Mouse (Mus musculus) small intestine, adult 2 months (tissue): Measurements from ENCODE around the gene Mroh2a.

Experiments used
- CTCF ChIP-seq: fragments of 200-500 bp; IDR thresholded peaks from 2 replicates; pipeline ENCODE4 v1.5.1; 2012; ENCODE audit warnings: low read depth, mild to moderate bottlenecking, control low read depth, inconsistent platforms, low read length, moderate library complexity, mixed read lengths; ENCODE audit not compliant: insufficient replicate concordance, insufficient read length; ENCODE audit errors: extremely low read depth
- POLR2A ChIP-seq: fragments of 200-500 bp; IDR thresholded peaks from 2 replicates; pipeline ENCODE4 v1.6.1; 2012; ENCODE audit warnings: low read depth, mild to moderate bottlenecking, control low read depth, inconsistent platforms, low read length, moderate library complexity

DNA sequence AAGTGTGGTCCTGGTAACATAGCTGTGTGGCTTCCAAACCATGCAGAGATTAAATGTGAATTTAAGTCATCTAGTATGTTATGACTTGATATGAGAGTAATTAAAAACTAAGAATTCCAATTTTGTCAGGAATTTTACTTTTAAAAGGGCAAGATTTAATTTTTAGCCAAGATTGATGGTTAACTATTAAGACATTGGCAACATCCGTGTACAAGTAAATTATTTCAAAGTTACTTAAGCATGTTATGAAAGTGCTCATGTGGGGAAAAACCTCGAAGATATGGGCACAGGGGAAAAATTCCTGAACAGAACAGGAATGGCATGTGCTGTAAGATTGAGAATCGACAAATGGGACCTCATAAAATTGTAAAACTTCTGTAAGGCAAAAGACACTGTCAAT lies 29.3 kb upstream of the Mroh2a start:
- TF ChIP-seq CTCF, result no peak
- no peak for TF ChIP-seq POLR2A
